In the genomic region with DNA sequence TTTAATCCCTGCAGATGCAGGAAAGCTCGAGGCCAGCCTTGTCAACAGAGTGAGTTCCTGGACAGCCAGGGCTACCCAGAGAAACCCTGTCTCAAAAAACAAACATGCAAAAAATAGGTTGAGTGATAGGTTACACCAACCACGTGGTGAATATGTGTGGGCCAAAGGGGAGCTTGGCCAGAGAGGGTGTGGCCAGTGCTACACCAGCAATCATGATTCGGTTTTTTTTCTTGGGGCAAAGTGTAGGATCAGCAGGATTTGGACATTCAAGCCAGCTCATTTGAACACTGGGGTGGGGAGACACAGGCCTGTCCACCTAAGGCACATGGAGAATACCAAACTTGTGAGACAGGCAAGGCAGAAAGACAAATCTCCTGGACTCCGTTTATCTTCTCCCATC, we compare ENCODE assay signal across 10 mouse cellular contexts. TPM values are rescaled to one million over a fixed set of nuclear protein-coding genes. Genes with fewer than 3 reads are reported as not detected.
DNase-seq lines count a peak whose midpoint lies in the region; ATAC-seq and TF ChIP-seq lines count a peak whose summit lies in the region.
"Had no signal": no experiment of that assay in that cellular context is flagged by ENCODE, and none has a peak within 500 bp of the region (broad histone marks: within the 10 kb centered on the region; RNA-seq: fewer than 3 reads in every experiment).

No protein-coding gene starts in this region.

- H3K36me3 ChIP-seq in heart, postnatal 0 days (replicated peaks; ENCODE audit: control insufficient read depth, insufficient read depth, low read length): no peaks in the 10 kb centered on the region
- no peaks in the 10 kb centered on the region for H3K36me3 ChIP-seq in stomach, postnatal 0 days (ENCODE audit: control insufficient read depth, insufficient read depth, low read length)
- no peaks in the 10 kb centered on the region for H3K36me3 ChIP-seq in midbrain, embryonic 10.5 days

- ATAC-seq in heart, postnatal 0 days (ENCODE audit: insufficient read depth, low read depth): peak; percentile 21
- ATAC-seq in stomach, postnatal 0 days (ENCODE audit: low FRiP score, low TSS enrichment): peak; percentile 82
- ATAC-seq: activated CD4-positive, CD25-positive, alpha-beta regulatory T cell, adult 4 months had no signal

- H3K27ac ChIP-seq in heart, postnatal 0 days (ENCODE audit: low read depth): peak overlapping the region; percentile 98
- H3K27ac ChIP-seq in stomach, postnatal 0 days (replicated peaks): peak overlapping the region; percentile 75; the same call in 1 of the 2 replicates
- no peak overlapping the region for H3K27ac ChIP-seq in midbrain, embryonic 10.5 days (replicated peaks)

- no peaks in the 10 kb centered on the region for H3K27me3 ChIP-seq in heart, postnatal 0 days (ENCODE audit: control insufficient read depth, insufficient read depth, low read length)
- H3K27me3 ChIP-seq in stomach, postnatal 0 days (ENCODE audit: control insufficient read depth, insufficient read depth, low read length): no peaks in the 10 kb centered on the region
- H3K27me3 ChIP-seq in midbrain, embryonic 10.5 days (ENCODE audit: low read depth, poor library complexity, severe bottlenecking): no peaks in the 10 kb centered on the region

- H3K4me2 ChIP-seq in heart, postnatal 0 days (ENCODE audit: low read depth, low read length): peak overlapping the region; percentile 5; the same call in 1 of the 2 replicates
- no peak overlapping the region for H3K4me2 ChIP-seq in stomach, postnatal 0 days (replicated peaks; ENCODE audit: low read depth)

- H3K9ac ChIP-seq in heart, postnatal 0 days (replicated peaks; ENCODE audit: low read depth, low read length): no peak overlapping the region
- no peak overlapping the region for H3K9ac ChIP-seq in stomach, postnatal 0 days (ENCODE audit: low read length)

- 39% methylated on average over 4 of the region's 4 CpGs for WGBS in heart, postnatal 0 days
- 42% methylated on average over 4 of the region's 4 CpGs for WGBS in stomach, postnatal 0 days
- 78% methylated on average over 4 of the region's 4 CpGs for WGBS in midbrain, embryonic 10.5 days

- no peak overlapping the region for H3K4me3 ChIP-seq in heart, postnatal 0 days (ENCODE audit: low read depth, low read length)
- no peak overlapping the region for H3K4me3 ChIP-seq in stomach, postnatal 0 days (ENCODE audit: low read depth, low read length)
- no peak overlapping the region for H3K4me3 ChIP-seq in midbrain, embryonic 10.5 days

- TF ChIP-seq EP300 in heart, postnatal 0 days (IDR thresholded peaks at IDR 0.05; ENCODE audit: low read depth): no peak
- no peak for TF ChIP-seq EP300 in stomach, postnatal 0 days (optimal IDR thresholded peaks at IDR 0.05)

- no peak for TF ChIP-seq CTCF in heart, postnatal 0 days (IDR thresholded peaks at IDR 0.05; ENCODE audit: low read depth)
- no peak for TF ChIP-seq CTCF in stomach, postnatal 0 days (IDR thresholded peaks at IDR 0.05; ENCODE audit: low read depth)

- no peaks in the 10 kb centered on the region for H3K9me3 ChIP-seq in heart, postnatal 0 days (replicated peaks; ENCODE audit: control insufficient read depth, low read length)
- no peaks in the 10 kb centered on the region for H3K9me3 ChIP-seq in stomach, postnatal 0 days (ENCODE audit: control insufficient read depth, low read length)
- no peaks in the 10 kb centered on the region for H3K9me3 ChIP-seq in midbrain, embryonic 10.5 days (replicated peaks)

- H3K4me1 ChIP-seq in heart, postnatal 0 days (ENCODE audit: control insufficient read depth, insufficient read depth): peaks cover 20% of the 10 kb centered on the region
- no peaks in the 10 kb centered on the region; the same call in 1 of the 2 replicates for H3K4me1 ChIP-seq in stomach, postnatal 0 days (replicated peaks; ENCODE audit: control insufficient read depth, insufficient read depth)
- H3K4me1 ChIP-seq in midbrain, embryonic 10.5 days: peaks cover 7% of the 10 kb centered on the region

- DNase-seq in heart, adult 18-20 months: peak; percentile 46 to 55
- DNase-seq in heart, postnatal 4 days: no peak
- peak; percentile 32 for DNase-seq in lung, postnatal 36 days
- DNase-seq in lung, postnatal 10 days: no peak
- DNase-seq in heart, postnatal 0 days (ENCODE audit: low spot score): peak; percentile 56
- peak; percentile 77 for DNase-seq in stomach, postnatal 0 days (ENCODE audit: low spot score)
- no peak for DNase-seq in midbrain, embryonic 10.5 days (ENCODE audit: low spot score)
- no peak for DNase-seq in layer of hippocampus, adult 11-12 months (ENCODE audit: low spot score)
- DNase-seq: left cerebral cortex, postnatal 4 days had no signal

RNA-seq across cellular contexts. Expression of gene Idh2, which starts 14.1 kb away (rescaled TPM):
- 1,000 to 10,000 TPM; 2,187 to 2,245 TPM for total RNA-seq in heart, adult 18-20 months (2021)
- total RNA-seq in heart, postnatal 4 days (2021): 1,000 to 10,000 TPM; 1,640 to 1,742 TPM
- total RNA-seq in heart, postnatal 0 days (2014; rRNA removed; ENCODE audit: low replicate concordance): 3,422 and 3,660 TPM in 2 replicates
- 2,757 and 2,826 TPM in 2 replicates for polyA plus RNA-seq in heart, postnatal 0 days (2015; fragmentation: Nextera tagmentation; extraction: Ambion mirVana)
- 288 TPM in 2 replicates for polyA plus RNA-seq in stomach, postnatal 0 days (2015; fragmentation: Nextera tagmentation; extraction: Ambion mirVana)
- 428 and 429 TPM in 2 replicates for polyA plus RNA-seq in midbrain, embryonic 10.5 days (2016; fragmentation: Nextera tagmentation; extraction: Ambion mirVana)

RNA-seq across cellular contexts. Expression of gene Sema4b, which starts 57.4 kb away (rescaled TPM):
- total RNA-seq in heart, adult 18-20 months (2021): 10 to 100 TPM; 10.6 to 12.6 TPM
- 10 to 100 TPM; 14.3 to 16.1 TPM for total RNA-seq in heart, postnatal 4 days (2021)
- 17.5 and 24.2 TPM in 2 replicates for total RNA-seq in heart, postnatal 0 days (2014; rRNA removed; ENCODE audit: low replicate concordance)
- 10.5 and 11.7 TPM in 2 replicates for polyA plus RNA-seq in heart, postnatal 0 days (2015; fragmentation: Nextera tagmentation; extraction: Ambion mirVana)
- polyA plus RNA-seq in stomach, postnatal 0 days (2015; fragmentation: Nextera tagmentation; extraction: Ambion mirVana): 19.4 and 19.9 TPM in 2 replicates
- 12.6 and 16.5 TPM in 2 replicates for polyA plus RNA-seq in midbrain, embryonic 10.5 days (2016; fragmentation: Nextera tagmentation; extraction: Ambion mirVana)

Comparison
In these comparisons a context has a peak if more than half of its experiments do, and no peak if none do; other contexts are left out.
1. DNase-seq: peak in heart, adult 18-20 months (2 of 2), lung, postnatal 36 days (single experiment), heart, postnatal 0 days (single experiment) and stomach, postnatal 0 days (single experiment); none in heart, postnatal 4 days (single experiment), lung, postnatal 10 days (single experiment), midbrain, embryonic 10.5 days (single experiment) and layer of hippocampus, adult 11-12 months (single experiment).